Mouse (Mus musculus): ENCODE data around the gene Lpxn. TPM values are rescaled to one million over a fixed set of nuclear protein-coding genes. Genes with fewer than 3 reads are reported as not detected.
A peak's percentile ranks its signal among the peaks of the same experiment; 100 is the strongest.

The Lpxn gene
- total RNA-seq (2021): 1 to 10 TPM; 2.0 to 2.1 TPM
- long read RNA-seq, experiment 1: 0 reads
- long read RNA-seq, experiment 2: 0 reads

- peak; percentile 97 for DNase-seq
Observed at GRCm38 (mm10) chr19:12795511-12796327, at the start of gene Lpxn, which contains the start of gene Zfp91. TSS of gene Lpxn (plus strand) at chr19:12796193. TSS of gene Zfp91 (minus strand) at chr19:12796126.

- DNase-seq: peak; percentile 23
Observed at GRCm38 (mm10) chr19:12756286-12756685, 39.7 kb upstream of the Lpxn start.

GRCm38 (mm10) chr19:12758936-12759478 lies 37.0 kb upstream of the Lpxn start:
- no peak for DNase-seq

- peak; percentile 78 for DNase-seq
Observed at GRCm38 (mm10) chr19:12759656-12760055, 36.3 kb upstream of the Lpxn start.

- DNase-seq: no peak
Observed at GRCm38 (mm10) chr19:12762212-12763130, 33.5 kb upstream of the Lpxn start.

- DNase-seq: no peak
Observed at GRCm38 (mm10) chr19:12765308-12765707, 30.7 kb upstream of the Lpxn start, which contains the start of gene Cntf. TSS of gene Cntf (minus strand) at chr19:12765632.

GRCm38 (mm10) chr19:12770888-12771287 lies 25.1 kb upstream of the Lpxn start:
- DNase-seq: peak; percentile 30

- no peak for DNase-seq
Observed at GRCm38 (mm10) chr19:12780437-12780836, 15.6 kb upstream of the Lpxn start.

- no peak for DNase-seq
Observed at GRCm38 (mm10) chr19:12786803-12787395, 9.1 kb upstream of the Lpxn start.

GRCm38 (mm10) chr19:12787721-12788120 lies 8.3 kb upstream of the Lpxn start:
- no peak for DNase-seq

- DNase-seq: no peak
Observed at GRCm38 (mm10) chr19:12792374-12792773, 3.6 kb upstream of the Lpxn start.

GRCm38 (mm10) chr19:12794056-12795044 lies 1.6 kb upstream of the Lpxn start:
- DNase-seq: peak; percentile 97

GRCm38 (mm10) chr19:12795110-12795509 lies 883 bp upstream of the Lpxn start:
- DNase-seq: no peak

GRCm38 (mm10) chr19:12796328-12796931 lies 437 bp downstream of the Lpxn start:
- peak; percentile 68 for DNase-seq

- peak; percentile 32 for DNase-seq
Observed at GRCm38 (mm10) chr19:12797071-12797470, 1.1 kb downstream of the Lpxn start.

- no peak for DNase-seq
Observed at GRCm38 (mm10) chr19:12798404-12798803, 2.4 kb downstream of the Lpxn start.

- no peak for DNase-seq
Observed at GRCm38 (mm10) chr19:12799081-12799480, 3.1 kb downstream of the Lpxn start.

GRCm38 (mm10) chr19:12800621-12801020 lies 4.6 kb downstream of the Lpxn start:
- no peak for DNase-seq

GRCm38 (mm10) chr19:12801046-12801445 lies 5.1 kb downstream of the Lpxn start:
- no peak for DNase-seq

GRCm38 (mm10) chr19:12802830-12803229 lies 6.8 kb downstream of the Lpxn start:
- DNase-seq: no peak
